Mouse (Mus musculus): ENCODE measurements around the gene Ogdh.

DNA sequence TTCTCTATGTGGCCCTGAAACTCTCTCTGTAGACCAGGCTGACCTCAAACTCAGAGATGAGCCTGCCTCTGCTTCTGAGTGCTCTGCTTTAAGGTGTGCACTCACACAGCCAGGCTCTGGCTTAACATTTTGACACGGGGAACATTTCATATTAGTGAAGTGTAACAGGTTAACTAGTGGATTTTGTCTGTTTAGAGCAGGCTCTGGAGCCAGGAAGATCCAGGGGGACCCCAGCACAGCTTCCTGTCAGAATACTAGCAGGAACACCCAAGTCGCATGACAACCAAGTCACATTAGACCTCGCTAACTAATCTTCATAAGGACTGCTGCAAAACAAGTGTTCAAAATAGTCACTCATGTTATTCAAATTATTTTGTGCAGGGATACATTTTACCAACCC is 550 bp upstream of the Ogdh start:
- TF ChIP-seq POLR2A (IDR thresholded peaks at IDR 0.05; ENCODE audit: low read depth, low read length) (no peak), CTCF (IDR thresholded peaks at IDR 0.05; ENCODE audit: extremely low read depth, insufficient read length, insufficient replicate concordance, low read depth, low read length) (no peak)
